Mouse (Mus musculus): Measurements from ENCODE around the gene Gls2. TPM values are rescaled to one million over a fixed set of nuclear protein-coding genes. Genes with fewer than 3 reads are reported as not detected.

Gls2 gene
- polyA plus RNA-seq, 3 experiments from 2014 or later: 0.28 to 0.58 TPM; not detected in 1

DNA sequence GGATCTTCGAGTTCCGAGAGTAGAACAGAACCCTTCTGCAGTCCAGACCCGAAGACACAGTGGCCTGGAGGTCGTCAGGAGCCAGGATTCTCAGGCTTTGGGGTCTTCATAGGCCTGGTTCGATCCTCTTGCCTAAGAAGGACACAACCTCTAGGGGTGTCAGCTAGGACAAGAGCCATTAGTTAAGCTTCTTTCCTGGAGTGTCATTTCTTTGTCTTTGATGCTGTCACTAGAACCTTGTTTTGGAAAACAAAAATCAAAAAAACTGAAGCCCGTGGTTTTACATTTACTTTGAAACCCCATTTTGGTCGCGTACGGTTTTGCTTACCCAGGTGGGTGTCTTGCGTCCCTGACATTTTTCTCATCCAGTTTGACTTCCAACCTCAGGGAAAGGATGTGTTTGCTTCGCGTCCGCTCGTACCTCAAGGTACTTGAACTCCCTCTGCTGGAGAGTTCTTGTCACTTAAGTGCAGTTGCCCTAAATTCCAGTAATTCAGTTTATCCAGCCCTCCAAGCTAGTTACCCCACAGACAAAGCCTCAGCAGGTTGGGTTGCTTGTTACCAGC lies 38.2 kb downstream of the Gls2 start:
- peak; percentile 39 for ATAC-seq

DNA sequence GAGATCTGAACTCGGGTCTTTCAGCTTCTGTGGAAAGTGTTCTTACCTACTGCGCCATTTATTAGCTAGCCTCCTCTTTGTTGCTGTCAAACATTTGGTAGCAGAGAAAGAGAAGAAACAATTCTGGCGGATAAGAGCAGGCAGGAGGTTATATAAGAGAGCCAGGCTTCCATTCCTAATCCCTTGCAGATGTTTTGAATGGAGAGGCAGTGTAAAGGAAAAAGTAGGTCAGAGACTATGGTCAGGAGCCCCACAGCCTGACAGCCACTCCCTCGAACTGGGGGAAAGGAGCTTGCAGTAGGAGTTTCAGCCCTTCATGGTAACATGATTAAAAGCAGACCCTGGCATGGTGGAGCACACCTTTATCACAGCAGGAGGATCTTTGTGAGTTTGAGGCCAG lies 42.1 kb downstream of the Gls2 start:
- no peak for ATAC-seq

DNA sequence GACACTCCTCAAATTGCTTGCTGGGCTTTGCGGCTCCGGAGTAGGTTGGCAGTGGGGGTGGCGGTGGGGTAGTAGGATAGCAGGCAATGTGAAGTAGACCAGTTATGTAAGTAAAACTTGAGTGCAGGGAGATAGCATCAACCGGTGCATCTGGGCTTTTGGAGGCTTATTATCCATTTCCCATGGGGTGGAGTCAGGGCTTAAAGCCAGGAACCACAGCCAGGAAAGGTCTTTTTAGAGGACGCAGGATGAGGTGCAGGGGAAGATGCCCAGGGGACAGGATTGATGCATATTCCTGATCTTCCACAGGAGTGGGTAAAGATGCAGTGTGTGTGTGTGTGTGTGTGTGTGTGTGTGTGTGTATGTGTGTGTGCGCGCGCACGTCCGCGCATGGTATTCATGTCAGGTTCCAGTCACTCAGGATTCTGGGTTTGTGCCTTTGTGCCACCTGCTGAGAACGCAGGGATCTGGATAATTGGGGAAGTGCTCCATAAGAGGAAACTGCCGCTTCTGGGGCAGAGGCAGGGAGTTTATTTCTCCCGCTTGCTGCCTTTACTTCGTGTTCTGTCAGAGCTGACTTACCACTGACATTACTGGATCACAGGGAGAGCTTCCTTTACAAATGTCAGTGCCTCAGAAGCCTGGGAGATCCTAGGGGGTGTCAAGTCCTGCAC lies 43.7 kb downstream of the Gls2 start:
- no peak for ATAC-seq

DNA sequence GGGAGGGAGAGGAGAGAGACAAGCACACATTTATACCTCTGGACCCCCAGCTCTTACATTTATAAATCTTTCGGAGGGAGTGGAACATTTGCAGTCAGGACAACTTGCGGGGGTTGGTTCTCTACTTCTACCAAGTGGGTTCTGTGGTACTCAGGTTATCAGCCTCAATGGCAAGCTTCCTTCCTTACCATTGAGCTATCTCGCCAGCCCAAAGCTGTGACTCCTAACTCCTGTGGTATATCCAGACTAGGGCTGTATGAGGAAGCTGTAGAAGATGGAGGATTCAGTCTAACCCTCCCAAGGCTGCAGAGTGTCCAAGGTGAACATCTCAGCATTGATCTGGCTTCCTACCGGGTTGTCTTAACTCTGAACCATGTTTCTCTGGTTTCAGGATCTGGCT lies 44.9 kb downstream of the Gls2 start:
- ATAC-seq: no peak

DNA sequence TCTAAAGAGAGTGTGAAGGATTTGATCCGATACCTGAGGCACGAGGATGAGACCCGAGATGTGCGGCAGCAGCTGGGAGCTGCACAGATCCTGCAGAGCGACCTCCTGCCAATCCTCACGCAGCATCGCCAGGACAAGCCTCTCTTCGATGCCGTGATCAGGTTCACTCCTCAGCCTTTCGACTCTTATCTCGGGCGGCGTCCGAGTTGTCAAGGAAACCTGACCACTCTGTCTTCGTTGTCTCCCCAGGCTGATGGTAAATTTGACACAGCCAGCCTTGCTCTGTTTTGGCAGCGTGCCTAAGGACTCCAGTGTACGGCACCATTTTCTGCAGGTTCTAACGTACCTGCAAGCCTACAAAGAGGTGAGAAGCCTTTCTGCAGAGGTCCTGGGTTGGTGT lies 45.9 kb downstream of the Gls2 start:
- no peak for ATAC-seq

DNA sequence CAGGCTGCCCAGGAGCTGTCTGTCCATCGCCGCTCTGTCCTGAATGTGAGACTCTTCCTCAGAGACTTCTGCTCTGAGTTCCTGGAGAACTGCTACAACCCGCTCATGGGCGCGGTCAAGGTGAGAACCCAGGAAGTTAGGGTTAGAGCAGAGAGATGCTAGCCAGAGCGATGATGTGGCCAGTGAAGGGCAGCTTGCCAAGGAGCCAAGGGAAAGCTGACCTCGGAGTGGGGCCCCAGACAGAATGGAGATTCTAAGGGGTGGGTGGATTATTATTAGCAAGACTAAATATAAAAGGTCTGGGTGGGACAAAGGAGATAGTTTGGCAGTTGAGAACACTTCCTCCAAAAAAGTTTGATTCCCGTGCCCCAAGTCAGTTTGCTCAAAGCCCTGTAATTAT lies 49.0 kb downstream of the Gls2 start:
- no peak for ATAC-seq

DNA sequence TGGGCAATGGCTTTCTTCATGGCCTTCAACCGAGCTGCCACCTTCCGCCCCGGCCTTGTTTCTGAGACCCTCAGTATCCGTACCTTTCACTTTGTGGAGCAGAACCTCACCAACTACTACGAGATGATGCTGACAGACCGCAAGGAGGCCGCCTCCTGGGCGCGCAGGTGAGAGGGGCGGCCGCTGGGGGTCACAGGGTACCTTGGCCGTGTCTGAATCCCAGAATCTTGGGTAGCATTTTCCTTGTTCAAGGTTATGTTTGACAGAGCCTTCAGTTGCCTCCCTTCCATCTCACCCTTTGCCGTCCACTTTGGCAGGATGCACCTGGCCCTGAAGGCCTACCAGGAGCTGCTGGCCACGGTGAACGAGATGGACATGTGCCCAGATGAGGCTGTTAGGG lies 49.9 kb downstream of the Gls2 start:
- ATAC-seq: no peak

DNA sequence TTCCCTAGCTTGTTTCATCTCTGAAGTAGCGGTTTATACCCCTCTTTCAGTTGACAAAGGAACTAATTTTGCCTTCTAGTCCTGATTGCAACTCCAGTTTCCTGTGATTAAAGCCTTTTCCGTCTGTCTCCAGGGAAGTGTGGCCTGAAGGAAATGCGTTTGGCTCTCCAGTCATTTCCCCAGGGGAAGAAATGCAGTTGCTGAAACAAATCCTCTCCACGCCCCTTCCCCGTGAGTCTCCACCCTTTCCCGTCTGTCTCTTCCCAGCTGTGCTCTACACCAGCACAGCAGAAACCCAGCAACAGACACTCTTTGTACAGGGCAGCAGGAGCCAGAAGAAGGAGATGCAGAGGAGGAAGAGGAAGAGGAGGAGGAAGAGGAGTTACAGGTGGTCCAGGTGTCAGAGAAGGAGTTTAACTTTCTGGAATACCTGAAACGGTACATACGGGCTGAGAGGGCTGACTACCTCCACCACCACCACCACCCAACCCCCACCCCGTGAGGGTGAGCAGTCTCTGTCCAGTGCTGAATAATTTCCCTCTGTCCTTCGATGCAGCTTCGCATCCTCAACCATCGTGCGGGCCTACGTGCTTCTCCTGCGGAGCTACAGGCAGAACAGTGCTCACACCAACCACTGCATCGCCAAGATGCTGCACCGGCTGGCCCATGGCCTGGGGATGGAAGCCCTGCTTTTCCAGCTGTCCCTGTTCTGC lies 52.9 kb downstream of the Gls2 start:
- no peak for ATAC-seq

DNA sequence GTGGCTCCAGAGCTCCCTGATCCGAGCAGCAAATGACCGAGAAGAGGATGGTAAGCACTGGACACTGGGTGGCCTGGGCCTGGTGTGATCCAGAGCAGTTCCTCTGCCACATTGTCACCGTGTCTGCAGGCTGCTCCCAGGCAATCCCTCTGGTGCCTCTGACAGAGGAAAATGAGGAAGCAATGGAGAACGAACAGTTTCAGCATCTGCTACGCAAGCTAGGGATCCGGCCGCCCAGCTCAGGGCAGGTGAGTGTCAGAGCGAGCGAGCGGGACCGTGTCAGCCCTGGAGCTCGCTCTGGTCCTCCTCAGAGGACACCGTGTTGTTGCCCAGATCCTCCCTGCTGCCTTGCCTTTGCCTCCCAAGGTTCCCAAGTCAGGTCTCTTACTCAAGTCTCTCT lies 56.3 kb downstream of the Gls2 start:
- no peak for ATAC-seq

DNA sequence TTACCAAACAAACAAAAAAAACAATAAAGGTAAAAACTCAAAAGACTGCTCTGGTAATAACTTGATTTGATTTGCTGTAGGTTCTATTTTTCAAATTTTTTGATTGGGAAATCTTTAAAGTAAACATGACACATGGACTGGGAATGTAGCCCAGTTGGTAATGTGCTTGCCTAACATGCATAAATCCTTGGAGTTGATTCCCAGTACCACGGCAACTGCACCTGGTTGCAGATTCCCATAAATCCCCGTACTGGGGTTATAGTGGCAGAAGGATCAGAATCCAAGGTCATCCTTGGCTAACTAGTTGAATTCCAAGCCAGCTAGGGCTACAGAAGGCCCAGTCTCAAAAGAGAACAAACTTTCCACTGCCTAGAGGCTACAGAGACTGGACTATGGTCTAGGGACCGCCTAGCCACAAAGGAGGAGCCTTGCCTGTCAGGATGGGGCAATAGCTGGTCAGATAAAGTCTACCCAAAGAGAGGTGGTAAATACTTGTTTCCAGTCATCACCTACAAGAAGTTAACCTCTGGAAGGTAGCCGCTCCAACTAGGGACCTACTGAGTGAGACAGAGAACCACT lies 59.5 kb downstream of the Gls2 start, which contains the start of gene Apon:
Gene Apon, plus strand, starts transcription at position 420 of the 579 bp plus-strand sequence.
- no peak for ATAC-seq

DNA sequence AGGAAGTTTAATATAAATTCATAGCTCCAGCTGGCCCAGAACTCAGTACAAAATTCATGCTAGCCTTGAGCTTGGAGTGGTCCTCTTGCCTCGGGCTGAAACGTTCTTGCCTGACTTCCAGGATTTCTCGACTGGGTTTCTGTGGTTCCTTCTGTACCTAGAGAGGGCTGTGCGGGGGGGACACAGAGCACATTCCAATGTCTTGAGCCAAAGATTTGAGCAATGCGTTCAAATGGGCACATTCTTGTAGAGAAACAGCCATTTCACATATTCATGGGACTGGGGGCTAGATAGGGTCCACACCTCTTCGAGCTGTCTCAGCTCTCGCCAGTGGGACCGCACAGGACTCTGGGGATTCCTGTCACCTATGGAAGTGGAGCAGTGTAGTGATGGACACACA lies 61.7 kb downstream of the Gls2 start:
- ATAC-seq: no peak

DNA sequence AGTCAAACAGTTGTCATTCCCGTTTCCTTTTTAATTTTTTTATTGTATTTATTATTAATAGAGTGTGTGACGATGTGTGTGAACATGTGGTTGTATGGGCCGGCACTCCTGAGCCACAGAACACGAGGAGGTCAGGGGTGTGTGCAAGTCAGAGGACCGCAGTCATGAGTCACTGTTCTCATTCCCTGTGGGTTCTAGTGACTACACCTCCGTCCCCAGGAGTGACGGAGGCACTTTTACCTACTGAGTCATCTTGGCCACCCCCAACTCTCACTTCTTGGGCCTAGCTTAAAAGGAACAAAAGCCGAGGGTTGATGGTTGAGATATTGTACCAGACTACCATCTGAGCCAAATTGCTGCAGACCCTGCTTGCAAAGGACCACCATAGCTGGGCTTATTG lies 62.1 kb downstream of the Gls2 start:
- ATAC-seq: no peak

DNA sequence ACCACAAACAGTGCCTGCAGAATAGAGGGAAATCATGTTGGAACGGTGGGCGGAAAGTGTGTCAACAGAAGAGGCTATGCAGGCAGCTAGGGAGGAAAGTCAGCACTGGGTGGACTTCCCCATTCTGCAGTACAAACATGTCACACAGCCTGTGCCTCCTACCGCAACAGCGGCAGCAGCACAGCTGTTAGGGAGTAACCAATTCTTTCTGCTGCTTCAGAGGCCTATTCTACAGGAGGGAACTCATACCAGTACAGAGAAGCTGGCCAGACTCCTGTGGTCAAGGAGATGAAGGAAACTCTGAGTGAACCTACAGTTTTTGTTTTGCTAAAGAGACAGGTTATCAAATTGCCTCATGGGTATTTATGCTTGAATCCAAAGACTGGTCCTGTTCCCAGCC lies 64.7 kb downstream of the Gls2 start:
- no peak for ATAC-seq

Other genes starting within 250 kb of the Gls2 start
- not detected for gene Hsd17b6, start 186.8 kb upstream of the Gls2 start, polyA plus RNA-seq (2017; shearing (Covaris generic))
- gene Prim1, start 179.3 kb upstream of the Gls2 start, polyA plus RNA-seq (2017; shearing (Covaris generic)): 10 to 100 TPM; 18.1 to 73.7 (median 18.2) TPM
- 1,000 to 10,000 TPM in 2 of 3 experiments, 100 to 1,000 TPM in 1; 923 to 1,212 (median 1,047) TPM for gene Naca, start 158.9 kb upstream of the Gls2 start, polyA plus RNA-seq (2017; shearing (Covaris generic))
- 100 to 1,000 TPM; 186 to 360 (median 347) TPM for gene Ptges3, start 135.5 kb upstream of the Gls2 start, polyA plus RNA-seq (2017; shearing (Covaris generic))
- gene Atp5b, start 111.2 kb upstream of the Gls2 start, polyA plus RNA-seq (2017; shearing (Covaris generic)): 100 to 1,000 TPM; 459 to 529 (median 464) TPM
- 10 to 100 TPM; 37.9 to 63.7 (median 44.3) TPM for gene Baz2a, start 102.9 kb upstream of the Gls2 start, polyA plus RNA-seq (2017; shearing (Covaris generic))
- 10 to 100 TPM; 24.7 to 29.4 (median 27.8) TPM for gene Rbms2, start 14.2 kb upstream of the Gls2 start, polyA plus RNA-seq (2017; shearing (Covaris generic))
- 10 to 100 TPM in 2 of 3 experiments, 1 to 10 TPM in 1; 7.1 to 13.6 (median 13.5) TPM for gene Spryd4, start 17.4 kb downstream of the Gls2 start, polyA plus RNA-seq (2017; shearing (Covaris generic))
- not detected for gene Mip, start 31.4 kb downstream of the Gls2 start, polyA plus RNA-seq (2017; shearing (Covaris generic))
- gene Timeless, start 37.6 kb downstream of the Gls2 start, polyA plus RNA-seq (2017; shearing (Covaris generic)): 10 to 100 TPM; 23.2 to 45.9 (median 27.2) TPM
- gene Apon, start 59.6 kb downstream of the Gls2 start, polyA plus RNA-seq (2017; shearing (Covaris generic)): under 1 TPM in 1 of 3 experiments, not detected in 2; 0.34 TPM
- not detected for gene Apof, start 74.2 kb downstream of the Gls2 start, polyA plus RNA-seq (2017; shearing (Covaris generic))
- 10 to 100 TPM; 46.5 to 69.6 (median 52.5) TPM for gene Stat2, start 76.1 kb downstream of the Gls2 start, polyA plus RNA-seq (2017; shearing (Covaris generic))
- not detected for gene Il23a, start 104.3 kb downstream of the Gls2 start, polyA plus RNA-seq (2017; shearing (Covaris generic))
- gene Pan2, start 108.9 kb downstream of the Gls2 start, polyA plus RNA-seq (2017; shearing (Covaris generic)): 10 to 100 TPM; 17.4 to 36.9 (median 27.5) TPM
- gene Cnpy2, start 128.0 kb downstream of the Gls2 start, polyA plus RNA-seq (2017; shearing (Covaris generic)): 100 to 1,000 TPM; 101 to 106 (median 102) TPM
- gene Cs, start 143.3 kb downstream of the Gls2 start, polyA plus RNA-seq (2017; shearing (Covaris generic)): 100 to 1,000 TPM; 138 to 155 (median 155) TPM
- 10 to 100 TPM; 12.8 to 19.9 (median 17.3) TPM for gene Coq10a, start 174.5 kb downstream of the Gls2 start, polyA plus RNA-seq (2017; shearing (Covaris generic))
- 1 to 10 TPM; 1.7 to 6.7 (median 3.6) TPM for gene Ankrd52, start 182.7 kb downstream of the Gls2 start, polyA plus RNA-seq (2017; shearing (Covaris generic))
- not detected for gene Slc39a5, start 206.8 kb downstream of the Gls2 start, polyA plus RNA-seq (2017; shearing (Covaris generic))
- 10 to 100 TPM; 68.8 to 87.0 (median 73.8) TPM for gene Nabp2, start 217.0 kb downstream of the Gls2 start, polyA plus RNA-seq (2017; shearing (Covaris generic))
- gene Rnf41, start 217.2 kb downstream of the Gls2 start, polyA plus RNA-seq (2017; shearing (Covaris generic)): 10 to 100 TPM; 25.2 to 42.2 (median 37.9) TPM

Measured in inflammation-experienced regulatory T-cells, adult 6 months (primary cell).